Mouse (Mus musculus): ENCODE results near the gene Pcgf6. TPM values are rescaled to one million over a fixed set of nuclear protein-coding genes. Genes with fewer than 3 reads are reported as not detected.

The Pcgf6 gene
- polyA plus RNA-seq, 1 experiment, result 3.9 TPM

- H3K4me1 ChIP-seq (ENCODE audit: control insufficient read depth, insufficient read depth, low read length), result no peaks in the 10 kb centered on the region
- DNase-seq, result no peak
- no peak overlapping the region for H3K4me3 ChIP-seq (replicated peaks; ENCODE audit: extremely low read depth, low read depth, low read length)
- TF ChIP-seq POLR2A (IDR thresholded peaks at IDR 0.05; ENCODE audit: borderline replicate concordance, extremely low read depth, low read depth, low read length) (no peak), CTCF (IDR thresholded peaks at IDR 0.05; ENCODE audit: insufficient read depth, low read length) (no peak)
- 87% methylated on average over 3 of the region's 3 CpGs for WGBS
Measured at GRCm38 (mm10) chr19:46990153-46990518, 60.6 kb downstream of the Pcgf6 start.

- no peaks in the 10 kb centered on the region for H3K4me1 ChIP-seq (ENCODE audit: control insufficient read depth, insufficient read depth, low read length)
- DNase-seq, result no peak
- no peak for TF ChIP-seq CTCF (IDR thresholded peaks at IDR 0.05; ENCODE audit: insufficient read depth, low read length)
- TF ChIP-seq POLR2A (IDR thresholded peaks at IDR 0.05; ENCODE audit: borderline replicate concordance, extremely low read depth, low read depth, low read length), result no peak
Measured at GRCm38 (mm10) chr19:46989479-46990152, 61.1 kb downstream of the Pcgf6 start.

GRCm38 (mm10) chr19:46988231-46989087 is 62.2 kb downstream of the Pcgf6 start:
- H3K4me1 ChIP-seq (ENCODE audit: control insufficient read depth, insufficient read depth, low read length), result no peaks in the 10 kb centered on the region
- TF ChIP-seq POLR2A (IDR thresholded peaks at IDR 0.05; ENCODE audit: borderline replicate concordance, extremely low read depth, low read depth, low read length) (no peak), CTCF (IDR thresholded peaks at IDR 0.05; ENCODE audit: insufficient read depth, low read length) (no peak)
- no peak overlapping the region for H3K4me3 ChIP-seq (replicated peaks; ENCODE audit: extremely low read depth, low read depth, low read length)
- peak; percentile 52 for DNase-seq
- WGBS, result 51% methylated on average over 16 of the region's 16 CpGs

More at GRCm38 (mm10) chr19:46989479-46990152, 61.1 kb downstream of the Pcgf6 start:
- WGBS, result 66% methylated on average over 20 of the region's 20 CpGs
- no peak overlapping the region for H3K4me3 ChIP-seq (replicated peaks; ENCODE audit: extremely low read depth, low read depth, low read length)

- DNase-seq, result no peak
- TF ChIP-seq CTCF (IDR thresholded peaks at IDR 0.05; ENCODE audit: insufficient read depth, low read length) (no peak), POLR2A (IDR thresholded peaks at IDR 0.05; ENCODE audit: borderline replicate concordance, extremely low read depth, low read depth, low read length) (no peak)
- Histone ChIP-seq H3K4me3 (replicated peaks; ENCODE audit: extremely low read depth, low read depth, low read length) (no peak overlapping the region), H3K4me1 (ENCODE audit: control insufficient read depth, insufficient read depth, low read length) (no peaks in the 10 kb centered on the region)
- 52% methylated on average over 6 of the region's 6 CpGs for WGBS
Measured at GRCm38 (mm10) chr19:46987646-46988045, 63.1 kb downstream of the Pcgf6 start.

GRCm38 (mm10) chr19:46984726-46985622 is 65.7 kb downstream of the Pcgf6 start:
- DNase-seq, result peak; percentile 44
- no peak overlapping the region for H3K4me3 ChIP-seq (replicated peaks; ENCODE audit: extremely low read depth, low read depth, low read length)
- no peak for TF ChIP-seq CTCF (IDR thresholded peaks at IDR 0.05; ENCODE audit: insufficient read depth, low read length)
- TF ChIP-seq POLR2A (IDR thresholded peaks at IDR 0.05; ENCODE audit: borderline replicate concordance, extremely low read depth, low read depth, low read length), result no peak
- H3K4me1 ChIP-seq (ENCODE audit: control insufficient read depth, insufficient read depth, low read length), result no peaks in the 10 kb centered on the region
- 57% methylated on average over 13 of the region's 13 CpGs for WGBS

GRCm38 (mm10) chr19:46983966-46984380 is 66.7 kb downstream of the Pcgf6 start:
- TF ChIP-seq POLR2A (IDR thresholded peaks at IDR 0.05; ENCODE audit: borderline replicate concordance, extremely low read depth, low read depth, low read length) (no peak), CTCF (IDR thresholded peaks at IDR 0.05; ENCODE audit: insufficient read depth, low read length) (no peak)
- H3K4me1 ChIP-seq (ENCODE audit: control insufficient read depth, insufficient read depth, low read length), result 0 out of 2 replicates have a peak, but pooled peaks cover 3% of the 10 kb centered on the region
- no peak overlapping the region for H3K4me3 ChIP-seq (replicated peaks; ENCODE audit: extremely low read depth, low read depth, low read length)
- peak; percentile 23 for DNase-seq
- 50% methylated on average over 11 of the region's 11 CpGs for WGBS

Other genes with a start within 250 kb of the Pcgf6 start
- gene Ina, start 36.2 kb downstream of the Pcgf6 start, polyA plus RNA-seq (2012; rRNA removed), result 0.04 TPM in 1 of 2 replicates, not detected in the other
- gene Nt5c2, start 35.8 kb downstream of the Pcgf6 start, polyA plus RNA-seq (2012; rRNA removed), result 11.1 and 17.5 TPM in 2 replicates
- gene Taf5, start 16.8 kb upstream of the Pcgf6 start, polyA plus RNA-seq (2012; rRNA removed), result 2.1 and 2.3 TPM in 2 replicates
- 31.2 and 68.8 TPM in 2 replicates for gene Usmg5, start 39.7 kb upstream of the Pcgf6 start, polyA plus RNA-seq (2012; rRNA removed)
- 7.7 and 9.0 TPM in 2 replicates for gene Pdcd11, start 39.9 kb upstream of the Pcgf6 start, polyA plus RNA-seq (2012; rRNA removed)
- gene Calhm2, start 87.4 kb upstream of the Pcgf6 start, polyA plus RNA-seq (2012; rRNA removed), result 23.7 and 25.8 TPM in 2 replicates
- gene Calhm1, start 93.3 kb upstream of the Pcgf6 start, polyA plus RNA-seq (2012; rRNA removed), result not detected in 2 replicates
- not detected in 2 replicates for gene Calhm3, start 106.9 kb upstream of the Pcgf6 start, polyA plus RNA-seq (2012; rRNA removed)
- gene Neurl1a, start 127.9 kb upstream of the Pcgf6 start, polyA plus RNA-seq (2012; rRNA removed), result 8.3 and 10.1 TPM in 2 replicates